Mouse (Mus musculus): Measurements from ENCODE around the gene Cngb1. TPM values are rescaled to one million over a fixed set of nuclear protein-coding genes. Genes with fewer than 3 reads are reported as not detected.
"Not testable (repeated sequence)": the region's sequence is repeated elsewhere in the genome, so short reads cannot be mapped to it uniquely, and the experiment has no call there.

Gene Cngb1
- polyA plus RNA-seq, 1 experiment from 2014 or later: 0.66 TPM

DNA sequence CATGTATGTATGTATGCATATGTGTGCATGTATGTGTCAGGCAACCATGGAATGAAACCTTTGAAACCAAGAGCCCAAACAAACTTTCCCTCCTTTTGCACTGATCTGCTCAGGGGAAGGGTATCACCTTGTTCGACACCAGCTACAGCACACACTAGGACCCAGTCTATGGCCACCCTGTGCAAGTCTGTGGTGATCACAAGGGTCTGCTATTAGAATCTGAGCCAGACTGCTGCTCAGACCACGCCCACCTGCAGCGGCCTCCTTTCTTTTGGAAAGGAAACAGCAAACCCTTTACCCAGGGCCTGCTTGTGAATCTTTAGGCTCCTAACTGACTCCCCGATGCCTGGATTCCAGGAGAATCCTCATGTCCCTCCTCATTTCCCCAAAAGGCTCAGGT is 62.5 kb downstream of the Cngb1 start:
- WGBS: 79% methylated on average over 4 of the region's 4 CpGs
- ATAC-seq (replicated peaks; ENCODE audit: extremely low read depth, insufficient read depth, low FRiP score): no peak
- Histone ChIP-seq H3K4me1 (ENCODE audit: control insufficient read depth, insufficient read depth, low read length) (peaks cover 20% of the 10 kb centered on the region), H3K9me3 (replicated peaks; ENCODE audit: control insufficient read depth, low read length) (no peaks in the 10 kb centered on the region), H3K9ac (ENCODE audit: low read length) (no peak overlapping the region), H3K27ac (ENCODE audit: low read length) (no peak overlapping the region), H3K4me2 (ENCODE audit: low read depth, low read length) (no peak overlapping the region), H3K36me3 (ENCODE audit: control insufficient read depth, insufficient read depth) (no peaks in the 10 kb centered on the region), H3K4me3 (ENCODE audit: low read length) (no peak overlapping the region), H3K27me3 (ENCODE audit: control insufficient read depth, insufficient read depth, low read length) (no peaks in the 10 kb centered on the region)

DNA sequence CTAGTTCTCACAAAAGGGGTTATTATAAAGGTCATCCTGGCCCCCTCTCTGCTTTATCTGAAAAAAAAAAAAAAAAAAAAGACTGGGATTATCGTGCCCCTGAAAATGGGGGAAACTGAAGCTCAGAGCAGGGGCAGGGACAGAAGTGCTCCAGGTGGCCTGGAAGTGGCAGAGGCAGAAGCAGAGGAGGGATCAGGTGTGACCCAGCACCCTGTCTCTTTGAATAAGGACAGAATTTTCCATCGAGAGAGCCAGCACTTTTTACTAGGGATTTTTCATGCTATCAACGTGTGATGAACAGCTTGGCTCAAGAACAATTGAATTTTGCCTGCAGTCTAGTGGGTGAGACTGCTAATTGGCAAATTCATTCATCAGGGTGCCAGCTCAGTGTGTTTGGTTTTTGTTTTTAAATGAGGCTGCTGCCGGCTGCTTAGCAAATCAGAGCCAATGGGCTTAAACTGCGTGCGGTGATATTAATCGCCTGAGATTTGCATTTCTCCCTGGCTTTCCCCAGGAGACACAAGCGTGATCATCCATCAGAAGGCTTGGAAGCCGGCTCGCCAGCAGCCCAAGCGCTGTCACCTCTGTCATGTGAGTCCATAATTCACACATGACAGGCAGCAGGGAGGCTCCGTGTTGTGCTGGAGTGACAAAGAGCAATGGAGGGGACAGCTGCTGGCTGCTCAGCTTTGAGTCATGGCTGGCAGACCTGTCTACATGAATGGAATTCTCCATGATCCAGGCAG is 63.4 kb downstream of the Cngb1 start:
- Histone ChIP-seq H3K4me1 (ENCODE audit: control insufficient read depth, insufficient read depth, low read length) (peaks cover 20% of the 10 kb centered on the region), H3K4me2 (ENCODE audit: low read depth, low read length) (no peak overlapping the region), H3K9ac (ENCODE audit: low read length) (no peak overlapping the region), H3K27me3 (ENCODE audit: control insufficient read depth, insufficient read depth, low read length) (no peaks in the 10 kb centered on the region), H3K27ac (ENCODE audit: low read length) (no peak overlapping the region), H3K9me3 (replicated peaks; ENCODE audit: control insufficient read depth, low read length) (no peaks in the 10 kb centered on the region), H3K36me3 (ENCODE audit: control insufficient read depth, insufficient read depth) (no peaks in the 10 kb centered on the region), H3K4me3 (ENCODE audit: low read length) (no peak overlapping the region)
- 47% methylated on average over 12 of the region's 12 CpGs for WGBS
- no peak for ATAC-seq (replicated peaks; ENCODE audit: extremely low read depth, insufficient read depth, low FRiP score)

- Histone ChIP-seq H3K4me2 (ENCODE audit: low read depth, low read length) (no peak overlapping the region), H3K4me3 (ENCODE audit: low read length) (no peak overlapping the region), H3K27me3 (ENCODE audit: control insufficient read depth, insufficient read depth, low read length) (no peaks in the 10 kb centered on the region), H3K36me3 (ENCODE audit: control insufficient read depth, insufficient read depth) (no peaks in the 10 kb centered on the region), H3K27ac (ENCODE audit: low read length) (no peak overlapping the region), H3K4me1 (ENCODE audit: control insufficient read depth, insufficient read depth, low read length) (peaks cover 20% of the 10 kb centered on the region), H3K9me3 (replicated peaks; ENCODE audit: control insufficient read depth, low read length) (no peaks in the 10 kb centered on the region), H3K9ac (ENCODE audit: low read length) (no peak overlapping the region)
- 86% methylated on average over 26 of the region's 26 CpGs for WGBS
- no peak for ATAC-seq (replicated peaks; ENCODE audit: extremely low read depth, insufficient read depth, low FRiP score)
Observed at GRCm38 (mm10) chr8:95242099-95242825, 64.1 kb downstream of the Cngb1 start.

GRCm38 (mm10) chr8:95235683-95236082 is 70.7 kb downstream of the Cngb1 start:
- Histone ChIP-seq H3K27me3 (ENCODE audit: control insufficient read depth, insufficient read depth, low read length) (no peaks in the 10 kb centered on the region), H3K9ac (ENCODE audit: low read length) (no peak overlapping the region), H3K4me2 (ENCODE audit: low read depth, low read length) (no peak overlapping the region), H3K9me3 (replicated peaks; ENCODE audit: control insufficient read depth, low read length) (no peaks in the 10 kb centered on the region), H3K36me3 (ENCODE audit: control insufficient read depth, insufficient read depth) (no peaks in the 10 kb centered on the region), H3K27ac (ENCODE audit: low read length) (no peak overlapping the region), H3K4me3 (ENCODE audit: low read length) (no peak overlapping the region), H3K4me1 (ENCODE audit: control insufficient read depth, insufficient read depth, low read length) (no peaks in the 10 kb centered on the region)
- ATAC-seq (replicated peaks; ENCODE audit: extremely low read depth, insufficient read depth, low FRiP score): no peak
- WGBS: 2% methylated on average over 3 of the region's 3 CpGs

DNA sequence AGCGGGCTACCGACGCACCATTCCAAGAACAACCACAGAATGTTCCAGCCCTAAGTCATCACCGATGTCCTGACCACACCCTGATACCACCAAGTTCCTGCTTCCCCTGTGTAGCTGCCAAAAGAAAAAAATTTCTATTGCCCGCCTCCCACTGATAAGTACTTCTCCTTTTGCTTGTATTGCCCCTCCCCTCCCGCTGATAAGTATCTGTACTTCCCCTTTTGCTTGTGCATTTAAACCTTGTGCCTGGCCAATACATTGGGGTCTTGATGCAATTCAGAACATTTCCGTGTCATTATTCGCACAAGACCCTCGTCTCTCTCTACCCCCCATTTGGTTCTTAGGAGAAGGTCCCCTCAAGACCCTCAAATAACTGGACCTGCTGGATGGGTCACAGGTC is 76.3 kb downstream of the Cngb1 start:
- not testable (repeated sequence) for H3K9ac ChIP-seq (ENCODE audit: low read length); H3K4me3 ChIP-seq (ENCODE audit: low read length); ATAC-seq (replicated peaks; ENCODE audit: extremely low read depth, insufficient read depth, low FRiP score); H3K27ac ChIP-seq (ENCODE audit: low read length); H3K27me3 ChIP-seq (ENCODE audit: control insufficient read depth, insufficient read depth, low read length); H3K4me2 ChIP-seq (ENCODE audit: low read depth, low read length); H3K36me3 ChIP-seq (ENCODE audit: control insufficient read depth, insufficient read depth); H3K9me3 ChIP-seq (replicated peaks; ENCODE audit: control insufficient read depth, low read length)
- 83% methylated on average over 9 of the region's 9 CpGs for WGBS
- H3K4me1 ChIP-seq (ENCODE audit: control insufficient read depth, insufficient read depth, low read length): peaks cover 13% of the 10 kb centered on the region

DNA sequence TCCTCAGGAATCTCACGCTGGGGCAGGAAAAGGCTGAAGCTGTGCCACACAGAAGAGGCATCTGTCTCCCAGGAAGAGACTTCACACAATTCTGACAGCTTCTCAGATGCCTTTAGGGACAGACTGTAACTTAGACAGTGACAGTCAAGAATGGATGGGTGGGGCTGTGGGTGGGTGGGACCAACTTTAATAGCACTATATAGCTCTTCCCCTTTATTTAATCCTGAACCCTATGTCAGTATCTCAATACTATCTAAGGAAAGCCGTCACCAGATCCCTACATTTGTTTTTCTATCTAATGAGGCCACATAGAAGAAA is 79.3 kb downstream of the Cngb1 start:
- WGBS: 25% methylated on average over 2 of the region's 2 CpGs
- Histone ChIP-seq H3K4me1 (ENCODE audit: control insufficient read depth, insufficient read depth, low read length) (peaks cover 13% of the 10 kb centered on the region), H3K27ac (ENCODE audit: low read length) (peak overlapping the region; percentile 56), H3K9ac (ENCODE audit: low read length) (0 out of 2 replicates have a peak overlapping the region, but pooled peaks have one; percentile 16), H3K4me2 (ENCODE audit: low read depth, low read length) (peak overlapping the region; percentile 19; the same call in 1 of the 2 replicates), H3K27me3 (ENCODE audit: control insufficient read depth, insufficient read depth, low read length) (no peaks in the 10 kb centered on the region), H3K4me3 (ENCODE audit: low read length) (no peak overlapping the region), H3K36me3 (ENCODE audit: control insufficient read depth, insufficient read depth) (no peaks in the 10 kb centered on the region), H3K9me3 (replicated peaks; ENCODE audit: control insufficient read depth, low read length) (no peaks in the 10 kb centered on the region)
- ATAC-seq (replicated peaks; ENCODE audit: extremely low read depth, insufficient read depth, low FRiP score): no peak

DNA sequence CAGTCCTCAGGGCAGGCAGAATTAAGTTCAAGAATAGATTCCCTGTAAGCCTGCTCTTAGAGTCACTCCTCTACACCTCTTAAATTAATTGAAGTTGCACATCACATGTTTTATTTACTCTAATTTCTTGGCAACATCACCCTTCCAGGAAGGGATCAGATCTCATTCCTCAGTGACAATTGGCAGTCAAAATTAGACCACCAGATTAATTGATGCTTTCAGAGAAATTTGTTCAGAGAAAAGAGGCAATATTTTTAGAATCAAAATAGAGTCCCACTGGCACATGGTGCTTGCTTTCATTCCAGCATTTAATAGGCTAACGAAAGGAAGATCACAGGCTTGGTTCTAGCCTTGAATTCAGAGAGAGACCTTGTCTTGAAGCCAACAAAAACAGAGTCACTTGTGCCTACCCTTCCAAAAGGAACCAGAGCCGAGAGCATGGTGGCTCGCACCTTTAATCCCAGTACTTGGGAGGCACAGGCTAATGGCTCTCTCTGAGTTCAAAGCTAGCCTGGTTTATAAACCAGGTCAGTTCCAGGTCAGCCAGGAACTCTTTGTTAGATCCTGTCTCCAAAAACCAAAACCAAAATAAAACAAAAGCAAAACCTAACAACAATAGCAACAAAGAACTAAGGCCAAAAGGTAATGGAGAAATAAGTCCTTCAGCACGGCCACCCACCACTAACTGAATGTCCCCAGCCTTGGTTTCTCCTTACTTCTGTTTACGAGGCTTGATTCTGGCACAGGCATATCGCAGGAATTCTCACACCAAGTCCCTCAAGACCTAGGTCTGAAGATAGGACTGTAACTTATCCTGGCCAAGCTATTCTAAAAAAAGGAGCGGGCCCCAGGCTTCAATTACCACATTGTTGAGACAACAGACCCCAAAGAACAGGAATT is 79.9 kb downstream of the Cngb1 start:
- WGBS: 36% methylated on average over 7 of the region's 7 CpGs
- peaks cover 13% of the 10 kb centered on the region for H3K4me1 ChIP-seq (ENCODE audit: control insufficient read depth, insufficient read depth, low read length)
- H3K27me3 ChIP-seq (ENCODE audit: control insufficient read depth, insufficient read depth, low read length): no peaks in the 10 kb centered on the region
- H3K4me3 ChIP-seq (ENCODE audit: low read length): no peak overlapping the region
- no peak for ATAC-seq (replicated peaks; ENCODE audit: extremely low read depth, insufficient read depth, low FRiP score)
- no peaks in the 10 kb centered on the region for H3K36me3 ChIP-seq (ENCODE audit: control insufficient read depth, insufficient read depth)
- H3K4me2 ChIP-seq (ENCODE audit: low read depth, low read length): peak overlapping the region; percentile 19; the same call in 1 of the 2 replicates
- H3K9ac ChIP-seq (ENCODE audit: low read length): 0 out of 2 replicates have a peak overlapping the region, but pooled peaks have one; percentile 16
- H3K27ac ChIP-seq (ENCODE audit: low read length): peak overlapping the region; percentile 56
- H3K9me3 ChIP-seq (replicated peaks; ENCODE audit: control insufficient read depth, low read length): no peaks in the 10 kb centered on the region

DNA sequence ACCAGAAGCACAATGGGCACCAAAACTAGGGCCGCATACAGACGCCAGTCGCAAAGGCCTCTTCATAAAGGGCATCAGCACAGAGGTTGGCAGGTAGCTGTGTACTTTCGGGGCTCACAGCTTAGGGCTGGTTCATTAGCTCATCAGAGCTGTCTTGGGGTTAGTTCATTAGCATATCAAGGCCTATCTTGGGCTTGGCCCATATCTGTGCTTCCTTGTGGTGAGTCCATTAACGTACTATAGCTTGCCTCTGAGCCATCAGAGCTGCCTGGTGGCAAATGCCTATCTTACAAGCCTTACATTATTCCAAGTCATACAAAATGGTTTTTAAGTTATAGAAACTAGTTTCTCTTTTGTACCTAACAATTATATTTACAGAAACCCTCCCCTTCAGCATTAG is 82.4 kb downstream of the Cngb1 start:
- Histone ChIP-seq H3K4me1 (ENCODE audit: control insufficient read depth, insufficient read depth, low read length) (peaks cover 20% of the 10 kb centered on the region), H3K36me3 (ENCODE audit: control insufficient read depth, insufficient read depth) (no peaks in the 10 kb centered on the region), H3K27ac (ENCODE audit: low read length) (no peak overlapping the region), H3K27me3 (ENCODE audit: control insufficient read depth, insufficient read depth, low read length) (no peaks in the 10 kb centered on the region), H3K9ac (ENCODE audit: low read length) (no peak overlapping the region), H3K4me3 (ENCODE audit: low read length) (no peak overlapping the region), H3K9me3 (replicated peaks; ENCODE audit: control insufficient read depth, low read length) (no peaks in the 10 kb centered on the region), H3K4me2 (ENCODE audit: low read depth, low read length) (no peak overlapping the region)
- WGBS: 93% methylated on average over 5 of the region's 5 CpGs
- ATAC-seq (replicated peaks; ENCODE audit: extremely low read depth, insufficient read depth, low FRiP score): no peak

Measured in heart, embryonic 16.5 days (tissue).